Mouse (Mus musculus): ENCODE data around the gene Nbea. TPM values are rescaled to one million over a fixed set of nuclear protein-coding genes. Genes with fewer than 3 reads are reported as not detected.

Nbea gene
- total RNA-seq, 1 experiment = 9.1 TPM

GRCm38 (mm10) chr3:55828481-55829256, 354.8 kb downstream of the Nbea start:
- in situ Hi-C loops (cut with MboI; ENCODE audit: low sequenced_read_pairs in 2 of 2, unreplicated experiment in 2 of 2) = no loop called here
- TF ChIP-seq ZNF384 (IDR thresholded peaks at IDR 0.05; ENCODE audit: low read depth, low read length) (no peak), MAFK (IDR thresholded peaks at IDR 0.05; ENCODE audit: insufficient read depth, low read depth, low read length) (no peak), HCFC1 (IDR thresholded peaks at IDR 0.05; ENCODE audit: borderline replicate concordance, insufficient read depth, low read length) (no peak), CHD2 (IDR thresholded peaks at IDR 0.05; ENCODE audit: low read depth, low read length) (no peak), ZC3H11A (IDR thresholded peaks at IDR 0.05; ENCODE audit: borderline replicate concordance, low read depth, low read length) (no peak)
- no peaks in the 10 kb centered on the region for H3K9me3 ChIP-seq (ENCODE audit: control insufficient read depth, insufficient read depth, low read depth, low read length)
- H3K9ac ChIP-seq (ENCODE audit: insufficient read depth, low read depth, low read length, poor library complexity, severe bottlenecking) = no peak overlapping the region
- no peak for DNase-seq (ENCODE audit: low read depth, low spot score)
- H3K36me3 ChIP-seq (ENCODE audit: control insufficient read depth, insufficient read depth, low read length, poor library complexity, severe bottlenecking) = no peaks in the 10 kb centered on the region
- no peaks in the 10 kb centered on the region for H3K4me1 ChIP-seq (ENCODE audit: control insufficient read depth in 2 of 2, insufficient read depth in 2 of 2, low read length in 2 of 2, poor library complexity in 1 of 2)
- H3K4me3 ChIP-seq (ENCODE audit: insufficient read depth in 1 of 2, low read depth in 1 of 2, low read length in 2 of 2, poor library complexity in 1 of 2, severe bottlenecking in 1 of 2) = no peak overlapping the region
- H3K27ac ChIP-seq (ENCODE audit: insufficient read depth, low read depth, low read length, poor library complexity, severe bottlenecking) = no peak overlapping the region

DNA sequence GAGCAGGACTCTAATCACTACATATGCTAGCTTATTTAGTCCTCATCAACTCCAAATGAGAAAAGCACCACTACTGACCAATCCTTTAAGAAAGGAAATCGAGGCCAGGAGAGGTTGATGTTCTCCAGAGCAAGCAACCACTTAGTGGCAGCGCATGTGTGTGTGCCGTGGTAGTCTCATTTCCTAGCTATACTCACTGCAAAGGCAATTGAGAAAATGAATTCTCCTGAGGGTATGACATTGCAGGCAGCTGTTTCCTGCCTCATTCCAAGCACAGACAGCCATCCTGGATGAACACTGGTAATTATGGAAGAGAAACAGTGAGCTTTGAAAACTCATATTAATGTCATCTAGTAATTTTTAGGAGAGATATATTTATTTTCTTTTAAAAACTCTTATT, 358.6 kb downstream of the Nbea start:
- DNase-seq (ENCODE audit: low read depth, low spot score) = no peak
- no peak overlapping the region for H3K27ac ChIP-seq (ENCODE audit: insufficient read depth, low read depth, low read length, poor library complexity, severe bottlenecking)
- H3K9me3 ChIP-seq (ENCODE audit: control insufficient read depth, insufficient read depth, low read depth, low read length) = no peaks in the 10 kb centered on the region
- no peaks in the 10 kb centered on the region for H3K36me3 ChIP-seq (ENCODE audit: control insufficient read depth, insufficient read depth, low read length, poor library complexity, severe bottlenecking)
- TF ChIP-seq ZNF384 (IDR thresholded peaks at IDR 0.05; ENCODE audit: low read depth, low read length) = no peak
- TF ChIP-seq HCFC1 (IDR thresholded peaks at IDR 0.05; ENCODE audit: borderline replicate concordance, insufficient read depth, low read length) = no peak
- TF ChIP-seq MAFK (IDR thresholded peaks at IDR 0.05; ENCODE audit: insufficient read depth, low read depth, low read length) = no peak
- TF ChIP-seq CHD2 (IDR thresholded peaks at IDR 0.05; ENCODE audit: low read depth, low read length) = no peak
- TF ChIP-seq ZC3H11A (IDR thresholded peaks at IDR 0.05; ENCODE audit: borderline replicate concordance, low read depth, low read length) = no peak
- no peaks in the 10 kb centered on the region for H3K4me1 ChIP-seq (ENCODE audit: control insufficient read depth in 2 of 2, insufficient read depth in 2 of 2, low read length in 2 of 2, poor library complexity in 1 of 2)
- H3K4me3 ChIP-seq (ENCODE audit: insufficient read depth in 1 of 2, low read depth in 1 of 2, low read length in 2 of 2, poor library complexity in 1 of 2, severe bottlenecking in 1 of 2) = no peak overlapping the region
- in situ Hi-C loops (cut with MboI; ENCODE audit: low sequenced_read_pairs in 2 of 2, unreplicated experiment in 2 of 2) = no loop called here
- no peak overlapping the region for H3K9ac ChIP-seq (ENCODE audit: insufficient read depth, low read depth, low read length, poor library complexity, severe bottlenecking)

GRCm38 (mm10) chr3:55819598-55819997, 363.9 kb downstream of the Nbea start:
- in situ Hi-C loops (cut with MboI; ENCODE audit: low sequenced_read_pairs in 2 of 2, unreplicated experiment in 2 of 2) = no loop called here
- Histone ChIP-seq H3K9me3 (ENCODE audit: control insufficient read depth, insufficient read depth, low read depth, low read length) (no peaks in the 10 kb centered on the region), H3K27ac (ENCODE audit: insufficient read depth, low read depth, low read length, poor library complexity, severe bottlenecking) (no peak overlapping the region), H3K9ac (ENCODE audit: insufficient read depth, low read depth, low read length, poor library complexity, severe bottlenecking) (no peak overlapping the region), H3K4me3 (ENCODE audit: insufficient read depth in 1 of 2, low read depth in 1 of 2, low read length in 2 of 2, poor library complexity in 1 of 2, severe bottlenecking in 1 of 2) (no peak overlapping the region), H3K36me3 (ENCODE audit: control insufficient read depth, insufficient read depth, low read length, poor library complexity, severe bottlenecking) (no peaks in the 10 kb centered on the region), H3K4me1 (ENCODE audit: control insufficient read depth in 2 of 2, insufficient read depth in 2 of 2, low read length in 2 of 2, poor library complexity in 1 of 2) (no peaks in the 10 kb centered on the region)
- no peak for TF ChIP-seq ZC3H11A (IDR thresholded peaks at IDR 0.05; ENCODE audit: borderline replicate concordance, low read depth, low read length)
- no peak for TF ChIP-seq MAFK (IDR thresholded peaks at IDR 0.05; ENCODE audit: insufficient read depth, low read depth, low read length)
- no peak for TF ChIP-seq ZNF384 (IDR thresholded peaks at IDR 0.05; ENCODE audit: low read depth, low read length)
- TF ChIP-seq CHD2 (IDR thresholded peaks at IDR 0.05; ENCODE audit: low read depth, low read length) = no peak
- no peak for TF ChIP-seq HCFC1 (IDR thresholded peaks at IDR 0.05; ENCODE audit: borderline replicate concordance, insufficient read depth, low read length)
- no peak for DNase-seq (ENCODE audit: low read depth, low spot score)

DNA sequence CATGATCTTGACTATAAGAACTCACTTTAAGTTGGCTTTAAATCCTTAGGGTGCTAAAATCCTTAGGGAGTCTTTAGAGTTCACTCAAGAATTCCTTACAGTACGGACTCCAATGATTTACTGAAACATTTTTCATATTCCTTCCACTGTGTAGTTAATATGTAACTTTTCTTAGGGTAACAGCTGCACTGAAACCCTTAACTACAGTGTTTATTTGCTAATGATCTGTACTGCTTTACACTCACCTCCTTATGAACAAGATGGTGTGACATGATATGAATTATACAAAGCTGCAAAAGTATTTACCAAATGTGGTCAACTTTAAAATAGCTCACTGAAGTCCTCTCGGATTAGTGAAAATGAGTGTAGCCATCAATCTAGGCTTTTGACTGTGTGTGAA, 365.4 kb downstream of the Nbea start:
- in situ Hi-C loops (cut with MboI; ENCODE audit: low sequenced_read_pairs in 2 of 2, unreplicated experiment in 2 of 2) = no loop called here
- Histone ChIP-seq H3K4me3 (ENCODE audit: insufficient read depth in 1 of 2, low read depth in 1 of 2, low read length in 2 of 2, poor library complexity in 1 of 2, severe bottlenecking in 1 of 2) (no peak overlapping the region), H3K4me1 (ENCODE audit: control insufficient read depth in 2 of 2, insufficient read depth in 2 of 2, low read length in 2 of 2, poor library complexity in 1 of 2) (no peaks in the 10 kb centered on the region), H3K9ac (ENCODE audit: insufficient read depth, low read depth, low read length, poor library complexity, severe bottlenecking) (no peak overlapping the region), H3K27ac (ENCODE audit: insufficient read depth, low read depth, low read length, poor library complexity, severe bottlenecking) (no peak overlapping the region), H3K9me3 (ENCODE audit: control insufficient read depth, insufficient read depth, low read depth, low read length) (no peaks in the 10 kb centered on the region), H3K36me3 (ENCODE audit: control insufficient read depth, insufficient read depth, low read length, poor library complexity, severe bottlenecking) (no peaks in the 10 kb centered on the region)
- no peak for TF ChIP-seq CHD2 (IDR thresholded peaks at IDR 0.05; ENCODE audit: low read depth, low read length)
- TF ChIP-seq ZC3H11A (IDR thresholded peaks at IDR 0.05; ENCODE audit: borderline replicate concordance, low read depth, low read length) = no peak
- TF ChIP-seq ZNF384 (IDR thresholded peaks at IDR 0.05; ENCODE audit: low read depth, low read length) = no peak
- no peak for TF ChIP-seq HCFC1 (IDR thresholded peaks at IDR 0.05; ENCODE audit: borderline replicate concordance, insufficient read depth, low read length)
- TF ChIP-seq MAFK (IDR thresholded peaks at IDR 0.05; ENCODE audit: insufficient read depth, low read depth, low read length) = no peak
- no peak for DNase-seq (ENCODE audit: low read depth, low spot score)

Measured in ES-E14 (cell line).